Mouse (Mus musculus): ENCODE measurements around the gene Tubb3. TPM values are rescaled to one million over a fixed set of nuclear protein-coding genes. Genes with fewer than 3 reads are reported as not detected.
"Not testable (repeated sequence)": the region's sequence is repeated elsewhere in the genome, so short reads cannot be mapped to it uniquely, and the experiment has no call there.

Gene Tubb3
- polyA plus RNA-seq, 1 experiment, result 684 TPM

- peak; percentile 57; the same call in 1 of the 2 replicates for TF ChIP-seq POLR2A (IDR thresholded peaks at IDR 0.05; ENCODE audit: borderline replicate concordance, insufficient read depth, low read length)
- TF ChIP-seq CTCF (IDR thresholded peaks at IDR 0.05; ENCODE audit: borderline replicate concordance, insufficient read depth, low read depth, low read length), result peak; percentile 68
- Histone ChIP-seq H3K27ac (ENCODE audit: insufficient read depth, low read length) (peak overlapping the region; percentile 73), H3K27me3 (ENCODE audit: control insufficient read depth, insufficient read depth, low read length) (no peaks in the 10 kb centered on the region), H3K4me3 (replicated peaks; ENCODE audit: insufficient read depth, low read depth, low read length) (peak overlapping the region; percentile 60), H3K4me1 (ENCODE audit: control insufficient read depth, insufficient read depth, low read length) (peaks cover 25% of the 10 kb centered on the region)
- peak; percentile 97 to 99 for DNase-seq
- under 1% methylated on average over 41 of the region's 41 CpGs for WGBS
Observed at GRCm38 (mm10) chr8:123442871-123443575, 31.8 kb downstream of the Tubb3 start.

- Histone ChIP-seq H3K27ac (ENCODE audit: insufficient read depth, low read length) (peak overlapping the region; percentile 73), H3K4me1 (ENCODE audit: control insufficient read depth, insufficient read depth, low read length) (peaks cover 25% of the 10 kb centered on the region), H3K4me3 (replicated peaks; ENCODE audit: insufficient read depth, low read depth, low read length) (peak overlapping the region; percentile 60), H3K27me3 (ENCODE audit: control insufficient read depth, insufficient read depth, low read length) (no peaks in the 10 kb centered on the region)
- WGBS, result under 1% methylated on average over 4 of the region's 4 CpGs
- no peak for DNase-seq
- TF ChIP-seq CTCF (IDR thresholded peaks at IDR 0.05; ENCODE audit: borderline replicate concordance, insufficient read depth, low read depth, low read length), result no peak
- TF ChIP-seq POLR2A (IDR thresholded peaks at IDR 0.05; ENCODE audit: borderline replicate concordance, insufficient read depth, low read length), result no peak
Observed at GRCm38 (mm10) chr8:123443576-123443921, 32.3 kb downstream of the Tubb3 start.

- Histone ChIP-seq H3K27ac (ENCODE audit: insufficient read depth, low read length) (peak overlapping the region; percentile 73), H3K4me3 (replicated peaks; ENCODE audit: insufficient read depth, low read depth, low read length) (peak overlapping the region; percentile 58), H3K27me3 (ENCODE audit: control insufficient read depth, insufficient read depth, low read length) (no peaks in the 10 kb centered on the region), H3K4me1 (ENCODE audit: control insufficient read depth, insufficient read depth, low read length) (peaks cover 25% of the 10 kb centered on the region)
- DNase-seq, result peak in 1 of 2 experiments; percentile 35
- TF ChIP-seq POLR2A (IDR thresholded peaks at IDR 0.05; ENCODE audit: borderline replicate concordance, insufficient read depth, low read length) (no peak), CTCF (IDR thresholded peaks at IDR 0.05; ENCODE audit: borderline replicate concordance, insufficient read depth, low read depth, low read length) (no peak)
- WGBS, result 53% methylated on average over 6 of the region's 6 CpGs
Observed at GRCm38 (mm10) chr8:123444131-123444530, 32.9 kb downstream of the Tubb3 start.

- Histone ChIP-seq H3K4me3 (replicated peaks; ENCODE audit: insufficient read depth, low read depth, low read length) (no peak overlapping the region), H3K27me3 (ENCODE audit: control insufficient read depth, insufficient read depth, low read length) (no peaks in the 10 kb centered on the region), H3K27ac (ENCODE audit: insufficient read depth, low read length) (no peak overlapping the region), H3K4me1 (ENCODE audit: control insufficient read depth, insufficient read depth, low read length) (peaks cover 25% of the 10 kb centered on the region)
- WGBS, result 83% methylated on average over 10 of the region's 10 CpGs
- no peak for DNase-seq
- TF ChIP-seq CTCF (IDR thresholded peaks at IDR 0.05; ENCODE audit: borderline replicate concordance, insufficient read depth, low read depth, low read length) (no peak), POLR2A (IDR thresholded peaks at IDR 0.05; ENCODE audit: borderline replicate concordance, insufficient read depth, low read length) (no peak)
Observed at GRCm38 (mm10) chr8:123445981-123446380, 34.8 kb downstream of the Tubb3 start.

- 93% methylated on average over 6 of the region's 6 CpGs for WGBS
- no peak overlapping the region for H3K4me3 ChIP-seq (replicated peaks; ENCODE audit: insufficient read depth, low read depth, low read length)
Observed at GRCm38 (mm10) chr8:123446799-123447198, 35.6 kb downstream of the Tubb3 start.

GRCm38 (mm10) chr8:123450783-123451182, 39.6 kb downstream of the Tubb3 start:
- DNase-seq, result no peak
- no peak overlapping the region for H3K27ac ChIP-seq (ENCODE audit: insufficient read depth, low read length)
- H3K4me3 ChIP-seq (replicated peaks; ENCODE audit: insufficient read depth, low read depth, low read length), result no peak overlapping the region
- TF ChIP-seq CTCF (IDR thresholded peaks at IDR 0.05; ENCODE audit: borderline replicate concordance, insufficient read depth, low read depth, low read length), result no peak
- no peak for TF ChIP-seq POLR2A (IDR thresholded peaks at IDR 0.05; ENCODE audit: borderline replicate concordance, insufficient read depth, low read length)
- no peaks in the 10 kb centered on the region for H3K27me3 ChIP-seq (ENCODE audit: control insufficient read depth, insufficient read depth, low read length)
- 90% methylated on average over 5 of the region's 5 CpGs for WGBS
- peaks cover 15% of the 10 kb centered on the region for H3K4me1 ChIP-seq (ENCODE audit: control insufficient read depth, insufficient read depth, low read length)

More at GRCm38 (mm10) chr8:123446799-123447198, 35.6 kb downstream of the Tubb3 start:
- no peak for DNase-seq
- no peak for TF ChIP-seq POLR2A (IDR thresholded peaks at IDR 0.05; ENCODE audit: borderline replicate concordance, insufficient read depth, low read length)
- no peak for TF ChIP-seq CTCF (IDR thresholded peaks at IDR 0.05; ENCODE audit: borderline replicate concordance, insufficient read depth, low read depth, low read length)
- Histone ChIP-seq H3K27ac (ENCODE audit: insufficient read depth, low read length) (no peak overlapping the region), H3K4me1 (ENCODE audit: control insufficient read depth, insufficient read depth, low read length) (peaks cover 25% of the 10 kb centered on the region), H3K27me3 (ENCODE audit: control insufficient read depth, insufficient read depth, low read length) (no peaks in the 10 kb centered on the region)

GRCm38 (mm10) chr8:123451747-123452146, 40.5 kb downstream of the Tubb3 start:
- not testable (repeated sequence) for DNase-seq; H3K27ac ChIP-seq (ENCODE audit: insufficient read depth, low read length); H3K27me3 ChIP-seq (ENCODE audit: control insufficient read depth, insufficient read depth, low read length); H3K4me1 ChIP-seq (ENCODE audit: control insufficient read depth, insufficient read depth, low read length); H3K4me3 ChIP-seq (replicated peaks; ENCODE audit: insufficient read depth, low read depth, low read length)
- WGBS, result 93% methylated on average over 12 of the region's 12 CpGs

GRCm38 (mm10) chr8:123452149-123452548, 40.9 kb downstream of the Tubb3 start:
- 62% methylated on average over 4 of the region's 4 CpGs for WGBS
- 0 out of 2 replicates have a peak, but pooled peaks cover 4% of the 10 kb centered on the region for H3K4me1 ChIP-seq (ENCODE audit: control insufficient read depth, insufficient read depth, low read length)
- H3K4me3 ChIP-seq (replicated peaks; ENCODE audit: insufficient read depth, low read depth, low read length), result no peak overlapping the region
- no peak overlapping the region for H3K27ac ChIP-seq (ENCODE audit: insufficient read depth, low read length)
- H3K27me3 ChIP-seq (ENCODE audit: control insufficient read depth, insufficient read depth, low read length), result no peaks in the 10 kb centered on the region
- no peak for DNase-seq
- TF ChIP-seq CTCF (IDR thresholded peaks at IDR 0.05; ENCODE audit: borderline replicate concordance, insufficient read depth, low read depth, low read length) (no peak), POLR2A (IDR thresholded peaks at IDR 0.05; ENCODE audit: borderline replicate concordance, insufficient read depth, low read length) (no peak)
